Mouse (Mus musculus) neural tube, embryonic 13.5 days (tissue): ENCODE results near the gene Hivep3. TPM values are rescaled to one million over a fixed set of nuclear protein-coding genes. Genes with fewer than 3 reads are reported as not detected.

Experiments
- ATAC-seq: fragments of 200-750 bp; cut with Nextera tagmentation; 2 replicates; pipeline ENCODE4 v1.8.0; 2017; ENCODE audit warnings: low read depth, mild to moderate bottlenecking, moderate TSS enrichment, moderate library complexity
- H3K27ac ChIP-seq: fragments of 300-500 bp; sonication (generic); replicated peaks from 2 replicates; pipeline ENCODE4 v1.5.1; 2015; ENCODE audit warnings: moderate library complexity, mild to moderate bottlenecking, inconsistent platforms
- H3K27me3 ChIP-seq: fragments of 300-500 bp; sonication (generic); 2 replicates; pipeline ENCODE4 v1.6.1; 2015; ENCODE audit warnings: mild to moderate bottlenecking, inconsistent platforms
- H3K36me3 ChIP-seq: fragments of 300-500 bp; sonication (generic); 2 replicates; pipeline ENCODE4 v1.6.1; 2015; ENCODE audit warnings: mild to moderate bottlenecking, inconsistent platforms
- H3K4me1 ChIP-seq: fragments of 300-500 bp; sonication (generic); replicated peaks from 2 replicates; pipeline ENCODE4 v1.6.1; 2015; ENCODE audit warnings: inconsistent platforms
- H3K4me2 ChIP-seq: fragments of 300-500 bp; sonication (generic); 2 replicates; pipeline ENCODE4 v1.6.1; 2015; ENCODE audit warnings: inconsistent platforms, mild to moderate bottlenecking, moderate library complexity
- H3K4me3 ChIP-seq: fragments of 300-500 bp; sonication (generic); 2 replicates; pipeline ENCODE4 v1.5.1; 2015; ENCODE audit warnings: mild to moderate bottlenecking, inconsistent platforms
- H3K9ac ChIP-seq: fragments of 300-500 bp; sonication (generic); 2 replicates; pipeline ENCODE4 v1.6.1; 2015; ENCODE audit warnings: moderate library complexity, mild to moderate bottlenecking, inconsistent platforms
- H3K9me3 ChIP-seq: fragments of 300-500 bp; sonication (generic); 2 replicates; pipeline ENCODE4 v1.6.1; 2016; ENCODE audit warnings: inconsistent platforms
- WGBS: fragments of 180-500 bp; shearing (Covaris S2); methylation state at CpG from one replicate; pipeline ENCODE4 v1.1.7; 2015; 5-methylcytosine and 5-hydroxymethylcytosine counted together
- polyA plus RNA-seq: library from polyadenylated mRNA; unstranded; fragments of >200 nt; fragmentation: Nextera tagmentation; extraction: Ambion mirVana; gene quantifications from 2 replicates; pipeline ENCODE4 v1.2.1, GENCODE M21; 2015

Hivep3 gene
- polyA plus RNA-seq, 1 experiment from 2014 or later, result 20.6 TPM

- H3K27me3 ChIP-seq, result no peaks in the 10 kb centered on the region
- H3K9me3 ChIP-seq, result no peaks in the 10 kb centered on the region
- H3K9ac ChIP-seq, result no peak overlapping the region
- no peak overlapping the region for H3K4me2 ChIP-seq
- 73% methylated on average over 5 of the region's 5 CpGs for WGBS
- H3K27ac ChIP-seq, result peak overlapping the region; percentile 46
- no peaks in the 10 kb centered on the region for H3K36me3 ChIP-seq
- H3K4me1 ChIP-seq, result peaks cover 20% of the 10 kb centered on the region
- H3K4me3 ChIP-seq, result no peak overlapping the region
- ATAC-seq, result no peak
Measured at GRCm38 (mm10) chr4:119979238-119979829, 245.8 kb downstream of the Hivep3 start.

GRCm38 (mm10) chr4:119979918-119980317 is 246.3 kb downstream of the Hivep3 start:
- 74% methylated on average over 2 of the region's 2 CpGs for WGBS
- H3K4me3 ChIP-seq, result no peak overlapping the region
- no peaks in the 10 kb centered on the region for H3K27me3 ChIP-seq
- H3K27ac ChIP-seq, result 0 out of 2 replicates have a peak overlapping the region, but pooled peaks have one; percentile 18
- H3K9ac ChIP-seq, result no peak overlapping the region
- ATAC-seq, result no peak
- H3K9me3 ChIP-seq, result no peaks in the 10 kb centered on the region
- H3K4me2 ChIP-seq, result no peak overlapping the region
- H3K36me3 ChIP-seq, result no peaks in the 10 kb centered on the region
- peaks cover 17% of the 10 kb centered on the region for H3K4me1 ChIP-seq

DNA sequence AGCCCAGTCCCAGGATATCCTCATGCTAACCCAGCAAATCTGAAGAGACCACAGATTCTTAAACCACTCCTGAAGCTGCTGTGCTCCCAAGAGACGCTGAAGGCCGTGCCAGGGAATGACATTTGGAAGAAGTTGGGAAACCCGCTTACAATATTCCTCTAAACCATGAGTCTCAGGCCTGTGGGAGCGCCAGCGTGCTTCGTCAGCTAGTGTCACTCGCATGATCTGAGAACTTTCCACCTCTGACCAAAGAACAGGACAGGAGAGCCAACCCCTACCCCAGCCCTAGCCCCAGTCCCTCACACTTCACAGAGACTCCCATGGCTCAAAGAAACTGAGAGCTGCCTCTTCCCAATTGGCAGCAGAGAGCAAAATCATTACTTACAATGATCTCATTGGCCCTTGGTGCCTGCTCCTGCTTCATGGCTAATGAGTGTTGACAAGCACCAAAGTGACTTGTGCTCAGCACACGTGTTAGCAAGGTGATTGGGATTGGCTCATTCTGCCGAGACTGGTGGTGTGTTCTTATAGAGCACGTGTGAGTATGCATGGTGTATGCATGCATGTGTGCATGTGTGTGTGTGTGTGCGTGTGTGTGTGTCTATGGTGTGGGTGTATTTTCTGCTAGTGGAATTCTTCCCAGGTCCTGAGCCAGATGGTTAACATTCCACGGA is 247.6 kb downstream of the Hivep3 start:
- WGBS, result 82% methylated on average over 12 of the region's 12 CpGs

DNA sequence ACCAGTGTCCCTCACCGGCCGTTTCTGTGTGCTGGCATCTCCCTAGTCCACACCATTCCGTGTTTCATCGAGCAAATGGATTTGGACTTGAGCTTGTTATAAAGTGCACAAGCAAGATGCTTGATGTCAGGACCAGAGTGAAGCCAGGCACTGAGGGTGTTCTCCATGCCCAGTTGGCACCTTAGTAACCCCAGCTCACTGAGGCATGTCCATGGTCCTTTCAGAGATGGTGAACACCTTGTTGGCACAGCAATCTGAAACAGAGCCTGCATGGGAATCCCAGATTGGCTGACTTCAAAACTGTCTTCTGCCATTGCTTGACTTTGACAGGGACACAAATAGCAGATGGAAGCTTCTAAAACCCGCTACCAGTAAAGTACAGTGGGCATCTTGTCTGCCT is 252.5 kb downstream of the Hivep3 start:
- Histone ChIP-seq H3K36me3 (no peaks in the 10 kb centered on the region), H3K27ac (peak overlapping the region; percentile 77), H3K27me3 (no peaks in the 10 kb centered on the region), H3K4me2 (no peak overlapping the region), H3K4me3 (no peak overlapping the region), H3K9ac (no peak overlapping the region), H3K9me3 (no peaks in the 10 kb centered on the region), H3K4me1 (peaks cover 44% of the 10 kb centered on the region)
- no peak for ATAC-seq
- WGBS, result 85% methylated on average over 5 of the region's 5 CpGs

More for the DNA sequence above, 247.6 kb downstream of the Hivep3 start:
- Histone ChIP-seq H3K4me1 (peaks cover 18% of the 10 kb centered on the region), H3K27ac (no peak overlapping the region), H3K9ac (no peak overlapping the region), H3K4me3 (no peak overlapping the region), H3K36me3 (no peaks in the 10 kb centered on the region), H3K27me3 (no peaks in the 10 kb centered on the region), H3K9me3 (no peaks in the 10 kb centered on the region), H3K4me2 (no peak overlapping the region)
- ATAC-seq, result no peak

- Histone ChIP-seq H3K4me3 (no peak overlapping the region), H3K27me3 (no peaks in the 10 kb centered on the region), H3K9ac (no peak overlapping the region), H3K36me3 (no peaks in the 10 kb centered on the region), H3K4me1 (peaks cover 44% of the 10 kb centered on the region), H3K4me2 (no peak overlapping the region), H3K9me3 (no peaks in the 10 kb centered on the region), H3K27ac (peak overlapping the region; percentile 77)
- peak; percentile 62 for ATAC-seq
- WGBS, result 25% methylated on average over 5 of the region's 5 CpGs
Measured at GRCm38 (mm10) chr4:119986580-119987291, 253.2 kb downstream of the Hivep3 start.

GRCm38 (mm10) chr4:119987376-119988087 is 253.9 kb downstream of the Hivep3 start:
- Histone ChIP-seq H3K4me1 (peaks cover 44% of the 10 kb centered on the region), H3K4me2 (no peak overlapping the region), H3K27me3 (no peaks in the 10 kb centered on the region), H3K4me3 (no peak overlapping the region), H3K9ac (no peak overlapping the region), H3K27ac (peak overlapping the region; percentile 77), H3K36me3 (no peaks in the 10 kb centered on the region), H3K9me3 (no peaks in the 10 kb centered on the region)
- 0 out of 2 replicates have a peak, but pooled peaks have one; percentile 25 for ATAC-seq
- 40% methylated on average over 4 of the region's 4 CpGs for WGBS

DNA sequence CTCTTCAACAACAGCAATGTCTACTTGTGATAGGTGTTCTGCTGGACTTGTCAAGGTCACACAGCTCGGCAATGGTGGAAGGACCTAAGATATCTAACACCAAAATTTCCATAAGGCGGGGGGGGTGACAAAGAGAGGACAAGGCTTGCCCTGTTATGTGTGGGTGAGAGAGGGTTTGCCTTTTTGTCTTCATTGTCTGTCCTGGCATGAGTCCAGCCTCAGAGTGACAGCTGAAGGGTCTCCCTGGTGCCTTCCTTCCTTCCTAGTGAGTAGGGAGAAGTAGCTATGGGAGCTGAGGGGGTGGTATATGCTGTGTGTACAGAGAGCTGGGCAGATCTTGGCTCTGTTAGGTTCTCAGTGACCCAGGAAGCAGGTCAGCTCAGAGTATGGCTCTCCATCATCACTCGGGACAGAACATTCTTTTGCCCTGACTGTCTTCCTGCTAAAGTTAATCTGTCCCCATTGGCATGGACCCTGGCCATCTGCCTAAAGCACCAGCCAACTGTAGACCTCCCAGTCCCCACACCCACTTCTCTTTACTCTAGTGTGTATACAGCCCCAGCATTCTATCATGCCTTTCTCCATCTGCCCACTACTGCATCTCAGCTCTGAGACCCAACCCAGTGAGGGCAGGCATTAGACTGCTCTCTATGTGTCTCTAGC is 255.6 kb downstream of the Hivep3 start:
- no peak overlapping the region for H3K9ac ChIP-seq
- no peaks in the 10 kb centered on the region for H3K27me3 ChIP-seq
- no peak overlapping the region for H3K4me2 ChIP-seq
- ATAC-seq, result no peak
- H3K36me3 ChIP-seq, result no peaks in the 10 kb centered on the region
- no peaks in the 10 kb centered on the region for H3K9me3 ChIP-seq
- peak overlapping the region; percentile 30 for H3K27ac ChIP-seq
- WGBS, result 57% methylated on average over 3 of the region's 3 CpGs
- no peak overlapping the region for H3K4me3 ChIP-seq
- H3K4me1 ChIP-seq, result peaks cover 44% of the 10 kb centered on the region

- H3K9me3 ChIP-seq, result no peaks in the 10 kb centered on the region
- H3K27me3 ChIP-seq, result no peaks in the 10 kb centered on the region
- H3K4me2 ChIP-seq, result no peak overlapping the region
- no peak overlapping the region for H3K9ac ChIP-seq
- no peak overlapping the region for H3K27ac ChIP-seq
- H3K4me1 ChIP-seq, result peaks cover 44% of the 10 kb centered on the region
- H3K4me3 ChIP-seq, result no peak overlapping the region
- no peak for ATAC-seq
- 78% methylated on average over 3 of the region's 3 CpGs for WGBS
- H3K36me3 ChIP-seq, result no peaks in the 10 kb centered on the region
Measured at GRCm38 (mm10) chr4:119990346-119990745, 256.8 kb downstream of the Hivep3 start.

- Histone ChIP-seq H3K4me1 (peaks cover 41% of the 10 kb centered on the region), H3K27me3 (no peaks in the 10 kb centered on the region), H3K4me3 (no peak overlapping the region), H3K9me3 (no peaks in the 10 kb centered on the region), H3K36me3 (no peaks in the 10 kb centered on the region), H3K4me2 (no peak overlapping the region), H3K27ac (no peak overlapping the region), H3K9ac (no peak overlapping the region)
- WGBS, result 81% methylated on average over 3 of the region's 3 CpGs
- no peak for ATAC-seq
Measured at GRCm38 (mm10) chr4:119990841-119991240, 257.3 kb downstream of the Hivep3 start.

DNA sequence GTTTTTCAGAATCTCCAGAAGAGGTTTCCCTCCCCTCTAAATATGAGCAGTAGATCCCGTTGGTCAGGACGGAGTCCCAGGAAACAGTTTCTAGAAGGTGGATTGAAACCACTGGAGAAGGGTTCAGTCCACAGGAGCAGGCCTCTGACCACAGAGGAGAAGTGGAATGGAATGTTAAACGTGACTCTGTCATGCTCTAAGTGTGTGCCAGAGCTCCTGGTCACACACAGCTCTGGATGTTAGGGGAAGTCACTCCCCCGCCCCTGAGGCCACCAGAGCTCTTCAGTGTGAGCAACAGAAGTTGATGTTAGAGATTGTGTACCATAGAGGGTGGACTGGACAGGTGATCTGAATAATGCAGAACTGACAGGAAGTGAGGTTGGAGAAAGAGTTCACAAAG is 258.2 kb downstream of the Hivep3 start:
- ATAC-seq, result no peak
- Histone ChIP-seq H3K9ac (no peak overlapping the region), H3K9me3 (no peaks in the 10 kb centered on the region), H3K36me3 (no peaks in the 10 kb centered on the region), H3K4me2 (no peak overlapping the region), H3K27ac (no peak overlapping the region), H3K4me1 (peaks cover 32% of the 10 kb centered on the region), H3K4me3 (no peak overlapping the region), H3K27me3 (no peaks in the 10 kb centered on the region)
- WGBS, result 76% methylated on average over 4 of the region's 4 CpGs

GRCm38 (mm10) chr4:119996377-119996776 is 262.8 kb downstream of the Hivep3 start:
- Histone ChIP-seq H3K36me3 (no peaks in the 10 kb centered on the region), H3K4me1 (no peaks in the 10 kb centered on the region), H3K27ac (no peak overlapping the region), H3K9ac (no peak overlapping the region), H3K27me3 (no peaks in the 10 kb centered on the region), H3K4me3 (no peak overlapping the region), H3K4me2 (no peak overlapping the region), H3K9me3 (no peaks in the 10 kb centered on the region)
- WGBS, result 94% methylated on average over 1 of the region's 1 CpGs
- ATAC-seq, result no peak
